Mouse (Mus musculus) Patski (cell line): ENCODE data around the gene Shisa3. TPM values are rescaled to one million over a fixed set of nuclear protein-coding genes. Genes with fewer than 3 reads are reported as not detected.

ENCODE experiments used
- ATAC-seq: fragments of 100-300 bp; one replicate; pipeline ENCODE4 v1.8.0; 2021
- CTCF ChIA-PET: fragments of 350-600 bp; sonication (Branson Sonifier 250); formaldehyde crosslinking; loops from one replicate; lab custom pipeline; 2022; ENCODE audit warnings: inconsistent platforms; lab: Charles Lee
- POLR2A ChIA-PET: fragments of 350-600 bp; sonication (Branson Sonifier 250); formaldehyde crosslinking; loops from one replicate; lab custom pipeline; 2022; ENCODE audit warnings: antibody characterized with exemption, inconsistent platforms; lab: Charles Lee
- DNase-seq: peaks from one replicate; pipeline ENCODE4 v3.0.0-alpha.2; 2011; ENCODE audit warnings: low read depth, low spot score
- H3K27me3 ChIP-seq: fragments of 371-371 bp; one replicate; pipeline ENCODE4 v1.5.1; 2021
- CTCF ChIP-seq: fragments of 100-300 bp; IDR thresholded peaks from one replicate; pipeline ENCODE4 v1.5.1; 2021
- in situ Hi-C: fragments of 300-500 bp; cut with MboI; formaldehyde crosslinking; loops from 3 replicates; pipeline ENCODE4 v1.11.1; 2018; ENCODE audit warnings: low pct_unique_long_range_greater_than_20kb, mixed read lengths
- polyA plus RNA-seq: library from polyadenylated mRNA; unstranded; gene quantifications from one replicate; pipeline ENCODE4 v1.2.3, GENCODE M21; 2021

Gene Shisa3
- polyA plus RNA-seq, 1 experiment from 2014 or later = not detected

DNA sequence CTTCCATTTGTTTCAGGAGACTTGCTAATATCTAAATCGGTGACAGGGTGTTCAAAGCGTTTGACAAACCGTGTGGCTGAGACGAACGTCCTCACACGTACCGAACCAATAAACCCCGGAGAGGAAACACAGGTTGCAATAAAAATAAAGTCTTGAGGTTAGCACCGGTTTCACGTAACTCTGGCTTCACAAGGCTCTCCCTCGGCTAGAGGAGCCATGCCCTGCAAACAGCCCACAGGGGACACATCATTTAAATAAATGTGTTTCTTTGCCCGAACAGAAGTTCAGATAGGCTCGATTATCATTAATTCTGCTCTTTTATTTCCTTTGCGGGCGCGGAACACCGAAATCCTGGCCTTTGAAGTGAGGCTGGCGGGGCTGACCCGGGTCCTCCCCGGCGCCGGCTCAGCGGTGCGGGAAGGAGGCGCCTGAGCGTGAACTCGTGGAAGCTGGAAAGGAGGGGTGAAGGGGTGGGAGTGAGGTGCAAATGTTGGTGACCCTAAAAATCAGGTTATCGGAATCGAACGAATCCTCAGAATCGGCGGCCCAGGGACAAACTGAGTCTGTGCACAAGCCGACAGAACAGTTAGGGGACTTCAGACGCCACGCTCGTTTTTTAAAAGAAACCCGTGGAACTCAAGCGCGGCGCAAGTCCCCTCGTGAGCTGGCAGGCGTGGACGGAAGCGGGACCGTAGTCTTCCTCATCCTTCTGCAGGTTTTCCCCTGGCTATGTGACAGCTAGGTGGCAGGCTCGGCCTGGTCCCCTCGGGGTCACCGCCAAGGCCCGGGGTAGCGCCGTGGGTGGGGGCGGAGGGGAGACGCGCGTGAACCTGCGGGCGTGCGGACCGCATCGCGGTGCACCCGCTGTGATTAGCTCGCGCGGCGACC is 522 bp upstream of the Shisa3 start:
- DNase-seq = no peak
- ChIA-PET CTCF (no interaction called here), POLR2A (no interaction called here)
- H3K27me3 ChIP-seq = peaks cover 32% of the 10 kb centered on the region
- in situ Hi-C loops = no loop called here
- no peak for ATAC-seq
- TF ChIP-seq CTCF = no peak

DNA sequence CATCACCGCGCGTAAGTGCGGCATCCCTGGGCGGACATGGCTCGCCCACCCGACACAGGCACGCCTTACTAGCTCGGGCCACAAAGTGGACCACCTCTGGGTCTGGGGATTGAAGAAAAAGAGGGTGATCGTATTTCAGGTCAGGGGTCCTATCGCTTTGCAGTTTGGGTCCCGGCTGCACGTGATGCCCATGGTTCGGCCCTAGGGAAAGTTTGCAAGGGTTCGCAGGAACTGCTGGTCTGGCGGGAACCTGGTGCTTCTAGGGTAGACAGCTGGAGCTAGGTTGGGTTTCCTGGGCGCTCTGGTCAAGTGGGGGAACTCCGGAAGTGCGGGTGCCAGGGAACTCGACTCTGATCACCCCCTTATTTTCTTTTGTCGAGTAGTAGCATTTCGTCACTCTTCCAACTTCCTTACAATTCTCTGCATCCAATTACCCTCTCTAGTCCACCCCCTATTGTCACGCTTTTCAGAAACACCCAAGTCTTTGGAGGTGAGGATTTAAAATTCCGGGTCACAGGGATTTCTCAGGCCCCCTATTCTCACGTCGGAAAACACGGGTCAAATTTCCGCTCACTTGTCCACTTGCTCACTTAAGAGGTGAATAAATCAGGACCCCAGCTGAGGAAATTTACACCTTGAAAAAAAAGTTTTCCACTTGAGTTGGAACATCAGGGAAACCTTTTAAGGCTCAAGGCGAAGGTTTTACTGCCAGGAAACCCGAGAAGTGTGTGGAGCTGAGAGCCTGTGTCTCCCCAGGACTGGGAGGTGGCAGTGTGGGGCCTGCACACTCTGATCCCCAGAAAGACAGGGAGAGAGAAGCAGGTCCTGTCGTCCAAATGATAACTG is 1.2 kb downstream of the Shisa3 start:
- ChIA-PET CTCF (no interaction called here), POLR2A (no interaction called here)
- ATAC-seq (no peak), DNase-seq (no peak)
- peaks cover 32% of the 10 kb centered on the region for H3K27me3 ChIP-seq
- TF ChIP-seq CTCF = no peak
- in situ Hi-C loops = no loop called here

DNA sequence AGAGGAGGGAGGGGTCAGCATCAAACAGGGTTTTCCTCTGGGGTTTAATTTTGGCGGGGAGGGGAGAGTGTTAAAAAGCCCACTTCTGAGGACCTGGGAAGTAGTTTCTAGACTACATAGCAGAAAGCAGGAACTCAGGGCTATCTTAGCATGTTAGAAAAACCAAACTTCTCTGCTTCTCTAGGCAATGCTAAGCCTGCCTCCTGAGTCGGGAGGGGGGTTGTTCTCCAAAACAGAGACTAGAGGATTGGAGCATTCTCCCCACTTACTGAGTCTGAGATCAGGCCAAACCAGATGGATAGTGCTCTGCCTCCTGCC is 1.8 kb downstream of the Shisa3 start:
- peaks cover 32% of the 10 kb centered on the region for H3K27me3 ChIP-seq
- ATAC-seq (no peak), DNase-seq (no peak)
- no peak for TF ChIP-seq CTCF
- CTCF ChIA-PET = no interaction called here
- POLR2A ChIA-PET = no interaction called here
- in situ Hi-C loops = no loop called here

DNA sequence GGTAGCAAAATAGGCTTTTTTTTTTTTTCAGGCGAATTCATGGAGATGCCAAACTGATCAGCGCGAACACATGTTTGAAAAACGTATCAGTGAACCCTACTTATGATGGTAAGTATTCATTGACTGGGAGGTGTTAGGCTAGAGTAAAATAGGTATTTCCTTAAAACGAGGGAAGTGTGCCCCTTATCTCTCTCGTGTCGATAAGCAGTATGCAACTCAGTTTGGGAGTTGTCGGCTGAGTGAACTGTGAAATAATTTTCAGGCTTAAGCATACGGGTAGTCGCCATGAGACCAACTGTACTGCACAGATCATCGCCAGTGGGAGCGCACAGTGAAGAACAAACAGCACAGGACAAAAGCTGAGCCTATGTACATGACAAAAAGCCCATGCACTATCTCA is 13.5 kb downstream of the Shisa3 start:
- DNase-seq = no peak

DNA sequence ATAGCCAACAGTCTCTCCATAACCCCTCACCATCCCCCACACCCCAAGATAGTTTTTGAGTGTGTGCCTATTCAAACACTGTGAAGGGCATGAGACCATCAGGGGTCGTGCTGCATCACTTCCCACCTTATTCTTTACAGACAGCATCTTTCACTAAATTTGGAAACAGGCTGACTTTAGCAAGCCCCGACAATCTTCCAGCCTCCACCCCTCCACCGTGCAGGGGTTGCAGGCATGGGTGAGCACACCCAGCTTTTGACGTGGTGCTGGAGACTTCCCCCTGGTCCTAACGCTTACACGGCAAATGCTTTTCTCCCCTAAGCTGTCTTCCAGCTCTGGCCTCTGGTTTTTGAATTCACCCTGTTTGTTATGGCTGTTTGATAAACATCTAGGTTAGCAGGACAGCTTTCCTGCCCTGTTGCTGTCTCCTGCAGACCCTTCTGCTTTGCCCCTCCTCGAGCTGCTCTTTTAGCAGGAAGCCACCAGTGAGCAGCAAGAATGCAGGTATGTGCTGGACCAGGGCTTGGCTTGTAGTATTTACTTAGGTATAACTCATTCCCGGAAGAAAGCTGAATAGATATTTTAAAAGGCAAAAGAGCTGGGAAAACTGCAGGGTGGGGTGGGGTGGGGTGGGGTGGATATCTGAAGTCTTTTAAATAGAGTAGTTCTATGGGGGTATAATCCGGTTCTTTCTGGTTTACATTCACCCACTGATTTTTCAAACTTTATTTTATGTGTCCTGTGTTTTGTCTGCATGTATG is 20.7 kb downstream of the Shisa3 start:
- no peak for ATAC-seq
- in situ Hi-C loops = no loop called here
- POLR2A ChIA-PET = no interaction called here
- TF ChIP-seq CTCF = no peak
- peaks cover 9% of the 10 kb centered on the region for H3K27me3 ChIP-seq
- no peak for DNase-seq
- CTCF ChIA-PET = interaction anchor here (1.9 kb wide), 1 partner anchor 9 kb away, joined by 4 read pairs; no protein-coding TSS in a partner anchor

More for the DNA sequence above, 13.5 kb downstream of the Shisa3 start:
- no peak for TF ChIP-seq CTCF
- CTCF ChIA-PET = no interaction called here
- H3K27me3 ChIP-seq = peaks cover 14% of the 10 kb centered on the region
- POLR2A ChIA-PET = no interaction called here
- no peak for ATAC-seq
- in situ Hi-C loops = no loop called here

DNA sequence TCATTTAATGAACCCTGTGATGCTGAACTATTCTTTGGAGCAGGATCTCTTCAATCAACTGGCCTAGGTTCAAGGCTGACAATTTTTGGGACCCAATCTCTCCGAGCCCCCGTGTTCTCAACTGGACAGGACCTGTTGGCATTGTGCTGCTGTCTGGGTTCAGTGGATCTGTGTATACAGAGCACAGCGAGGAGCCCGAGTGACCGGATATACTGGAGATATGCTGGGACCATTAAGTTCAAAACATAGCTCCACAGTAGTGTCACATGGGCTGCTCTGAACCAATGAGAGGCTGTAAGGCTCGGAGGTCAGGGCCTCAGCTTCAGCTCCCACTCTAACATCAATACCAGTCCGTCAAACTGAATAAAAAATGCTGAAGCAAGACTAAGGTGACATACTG is 21.8 kb downstream of the Shisa3 start:
- H3K27me3 ChIP-seq = peaks cover 6% of the 10 kb centered on the region
- no peak for ATAC-seq
- in situ Hi-C loops = no loop called here
- ChIA-PET CTCF (no interaction called here), POLR2A (no interaction called here)
- DNase-seq = no peak
- TF ChIP-seq CTCF = no peak

DNA sequence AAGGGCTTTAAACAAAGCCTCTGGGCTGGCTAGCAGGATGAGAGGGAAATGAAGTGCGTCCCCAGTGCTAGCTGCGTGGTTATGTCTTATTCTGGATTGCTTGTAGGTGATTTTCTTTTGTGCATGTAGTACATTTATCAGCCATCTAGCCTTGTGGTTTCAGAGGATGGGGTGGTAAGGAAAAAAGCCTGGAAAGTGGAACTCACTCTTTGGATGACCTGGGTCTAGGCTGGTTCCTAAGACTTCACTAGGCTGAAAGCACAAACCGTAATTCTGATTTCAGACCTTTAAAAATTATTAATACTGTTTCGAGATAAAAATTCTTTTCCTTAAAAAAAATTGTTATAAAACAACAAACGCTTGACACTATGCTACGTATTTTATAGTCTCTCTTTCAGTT is 22.2 kb downstream of the Shisa3 start:
- ATAC-seq (no peak), DNase-seq (no peak)
- POLR2A ChIA-PET = no interaction called here
- in situ Hi-C loops = no loop called here
- TF ChIP-seq CTCF = no peak
- CTCF ChIA-PET = no interaction called here
- peaks cover 6% of the 10 kb centered on the region for H3K27me3 ChIP-seq

DNA sequence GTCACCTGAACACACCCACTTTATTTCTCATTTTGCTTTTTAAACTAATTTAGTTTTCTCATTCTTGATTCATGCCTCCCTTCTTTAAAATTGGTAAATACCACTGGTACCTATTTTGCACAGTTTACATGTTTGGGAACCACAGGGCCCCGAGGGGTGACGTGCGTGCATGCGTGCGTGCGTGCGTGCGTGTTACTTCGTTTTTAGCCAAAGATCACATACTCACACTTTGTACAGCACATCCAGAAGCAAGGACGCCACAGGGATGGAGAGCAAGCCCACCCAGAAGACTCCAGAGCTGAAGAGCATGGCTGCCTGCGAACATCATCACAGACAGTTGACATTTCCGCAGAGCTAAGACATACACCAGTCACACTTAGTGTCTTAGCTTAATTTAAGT is 23.6 kb downstream of the Shisa3 start:
- ATAC-seq = no peak
- ChIA-PET CTCF (no interaction called here), POLR2A (no interaction called here)
- no peak for TF ChIP-seq CTCF
- H3K27me3 ChIP-seq = no peaks in the 10 kb centered on the region
- in situ Hi-C loops = no loop called here
- DNase-seq = no peak

DNA sequence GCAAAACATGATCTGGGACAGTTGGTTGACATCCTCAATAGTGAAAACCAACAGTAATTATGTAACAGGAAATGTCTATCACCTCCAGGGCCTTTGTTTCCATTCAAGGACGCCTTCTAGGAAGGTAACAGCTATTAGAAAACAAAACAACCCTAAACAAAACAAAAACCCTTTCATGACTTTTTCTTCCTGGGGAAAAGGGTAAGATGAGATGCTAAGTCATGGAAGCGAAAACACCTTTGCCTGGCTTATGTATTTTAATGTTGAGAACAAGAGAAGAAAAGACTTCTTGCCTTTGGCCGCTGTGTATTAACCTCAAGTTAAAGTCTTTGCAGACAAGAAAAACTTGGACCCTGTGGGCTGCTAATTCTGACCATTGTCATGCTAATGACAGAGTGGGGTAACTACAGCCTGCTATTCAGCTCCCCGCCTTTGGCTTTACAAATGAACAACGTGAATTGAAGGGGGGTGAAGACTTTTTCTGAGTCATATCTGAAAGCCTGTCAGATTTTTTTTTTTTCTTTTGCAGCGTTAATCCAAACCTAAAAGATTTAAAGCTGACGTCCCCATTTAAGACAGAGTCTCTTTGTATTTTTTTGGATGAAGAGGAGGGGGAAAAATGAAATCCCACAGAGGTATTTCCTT is 25.6 kb downstream of the Shisa3 start:
- ChIA-PET CTCF (no interaction called here), POLR2A (no interaction called here)
- DNase-seq (no peak), ATAC-seq (no peak)
- no peak for TF ChIP-seq CTCF
- in situ Hi-C loops = no loop called here
- H3K27me3 ChIP-seq = no peaks in the 10 kb centered on the region

DNA sequence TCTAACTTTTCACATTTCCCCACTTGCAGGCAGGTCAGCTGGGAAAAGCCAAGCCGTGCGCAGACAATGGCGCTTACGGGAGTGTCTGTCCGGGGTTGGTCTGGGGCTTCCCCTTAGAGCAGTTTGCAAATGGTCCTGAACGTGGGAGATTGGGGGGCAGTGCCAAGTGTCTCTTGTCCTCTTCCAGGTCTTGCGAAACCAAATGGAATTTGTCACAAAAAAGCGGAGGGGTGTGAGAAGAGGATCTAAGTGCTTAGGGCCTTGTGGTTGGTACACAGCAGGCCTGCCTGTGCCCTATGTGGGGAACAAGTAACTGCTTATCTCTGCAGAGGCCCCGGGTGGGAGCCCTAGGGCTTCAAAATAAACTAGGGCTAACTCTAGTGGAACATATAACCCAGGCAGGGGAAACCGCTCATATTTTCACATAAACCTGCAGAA is 26.2 kb downstream of the Shisa3 start:
- no peak for TF ChIP-seq CTCF
- no peaks in the 10 kb centered on the region for H3K27me3 ChIP-seq
- ChIA-PET CTCF (no interaction called here), POLR2A (no interaction called here)
- in situ Hi-C loops = no loop called here
- ATAC-seq (no peak), DNase-seq (no peak)
